Mouse (Mus musculus) liver, adult 2 months (tissue): Measurements from ENCODE around the gene Gm39566. TPM values are rescaled to one million over a fixed set of nuclear protein-coding genes. Genes with fewer than 3 reads are reported as not detected.

Experiments
- DNase-seq: peaks from one replicate; pipeline ENCODE4 v3.0.0-alpha.2; 2011; ENCODE audit warnings: low read depth, low spot score; ENCODE audit errors: extremely low read depth
- H3K27ac ChIP-seq: fragments of 200-500 bp; replicated peaks from 2 replicates; pipeline ENCODE4 v1.5.1; 2012; ENCODE audit warnings: low read depth, mild to moderate bottlenecking, control low read depth, inconsistent platforms, low read length; ENCODE audit not compliant: insufficient read depth
- H3K27me3 ChIP-seq: fragments of 200-500 bp; 2 replicates; pipeline ENCODE4 v1.6.1; 2012; ENCODE audit warnings: mild to moderate bottlenecking, moderate library complexity, low read length, inconsistent platforms; ENCODE audit not compliant: control insufficient read depth, insufficient read depth
- H3K36me3 ChIP-seq: fragments of 200-500 bp; 2 replicates; pipeline ENCODE4 v1.6.1; 2012; ENCODE audit warnings: low read length, inconsistent platforms; ENCODE audit not compliant: control insufficient read depth, insufficient read depth
- H3K4me1 ChIP-seq: fragments of 200-500 bp; 2 replicates; pipeline ENCODE4 v1.6.1; 2011; ENCODE audit warnings: low read length; ENCODE audit not compliant: control insufficient read depth, insufficient read depth
- H3K4me3 ChIP-seq: fragments of 200-500 bp; 2 replicates; pipeline ENCODE4 v1.5.1; 2011; ENCODE audit warnings: low read depth, mild to moderate bottlenecking, control low read depth, low read length, moderate library complexity; ENCODE audit not compliant: insufficient read depth
- H3K79me2 ChIP-seq: fragments of 200-500 bp; 2 replicates; pipeline ENCODE4 v1.6.1; 2012; ENCODE audit warnings: inconsistent platforms, mild to moderate bottlenecking, low read length, moderate library complexity; ENCODE audit not compliant: control insufficient read depth, insufficient read depth
- H3K9ac ChIP-seq: fragments of 200-500 bp; 2 replicates; pipeline ENCODE4 v1.6.1; 2012; ENCODE audit warnings: low read depth, mild to moderate bottlenecking, control low read depth, inconsistent platforms, low read length
- CTCF ChIP-seq: fragments of 200-500 bp; IDR thresholded peaks from 2 replicates; pipeline ENCODE4 v1.5.1; 2011; ENCODE audit warnings: low read depth, low read length, control low read depth
- POLR2A ChIP-seq: fragments of 200-500 bp; IDR thresholded peaks from 2 replicates; pipeline ENCODE4 v1.6.1; 2011; ENCODE audit warnings: low read length, control low read depth; ENCODE audit not compliant: insufficient read depth; ENCODE audit errors: extremely low read depth
- WGBS: fragments of 180-500 bp; shearing (Covaris S2); methylation state at CpG from one replicate; pipeline ENCODE4 v1.1.7; 2018; 5-methylcytosine and 5-hydroxymethylcytosine counted together
- polyA plus RNA-seq: library from polyadenylated mRNA; depleted of rRNA; stranded (reverse); fragments of >200 nt; gene quantifications from 2 replicates; pipeline ENCODE4 v1.2.3, GENCODE M21; 2012
- total RNA-seq: library from RNA; depleted of rRNA; stranded (reverse); fragments of >200 nt; gene quantifications from 2 replicates; pipeline ENCODE4 v1.2.3, GENCODE M21; 2014

Gm39566 gene
- total and polyA plus RNA-seq, 2 experiments: not detected

GRCm38 (mm10) chr11:69789431-69789830, 25.7 kb downstream of the Gm39566 start:
- Histone ChIP-seq H3K9ac (no peak overlapping the region), H3K79me2 (no peaks in the 10 kb centered on the region), H3K27me3 (no peaks in the 10 kb centered on the region), H3K4me1 (peaks cover 6% of the 10 kb centered on the region; the same call in 1 of the 2 replicates), H3K36me3 (no peaks in the 10 kb centered on the region), H3K27ac (peak overlapping the region; percentile 37; the same call in 1 of the 2 replicates), H3K4me3 (no peak overlapping the region)
- TF ChIP-seq POLR2A (no peak), CTCF (no peak)
- WGBS: 17% methylated on average over 5 of the region's 5 CpGs
- DNase-seq: peak; percentile 81

DNA sequence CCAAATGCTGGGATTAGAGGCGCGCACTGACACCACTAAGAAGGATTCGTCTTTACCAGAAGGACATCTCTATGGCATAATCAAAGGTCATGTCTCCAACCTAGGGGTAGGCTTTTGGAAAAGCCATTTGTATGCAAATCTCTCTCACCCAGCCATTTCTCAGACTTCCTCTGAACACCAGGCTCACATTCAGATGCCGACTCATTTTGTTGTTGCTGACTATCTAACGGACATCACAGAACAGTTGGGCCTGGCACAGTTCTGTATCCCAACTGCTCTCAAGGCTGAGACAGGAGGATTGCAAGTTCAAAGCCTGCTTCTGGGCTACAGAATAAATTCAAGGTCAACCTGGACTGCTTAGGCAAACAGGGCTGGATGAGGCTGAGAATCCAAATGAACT, 27.8 kb downstream of the Gm39566 start:
- WGBS: 94% methylated on average over 5 of the region's 5 CpGs
- no peaks in the 10 kb centered on the region for H3K79me2 ChIP-seq
- H3K27ac ChIP-seq: no peak overlapping the region
- no peaks in the 10 kb centered on the region for H3K36me3 ChIP-seq
- H3K27me3 ChIP-seq: no peaks in the 10 kb centered on the region
- H3K9ac ChIP-seq: no peak overlapping the region
- peaks cover 6% of the 10 kb centered on the region; the same call in 1 of the 2 replicates for H3K4me1 ChIP-seq
- no peak for DNase-seq
- no peak for TF ChIP-seq POLR2A
- no peak for TF ChIP-seq CTCF
- H3K4me3 ChIP-seq: no peak overlapping the region

GRCm38 (mm10) chr11:69784793-69785272, 30.3 kb downstream of the Gm39566 start:
- no peak overlapping the region for H3K27ac ChIP-seq
- DNase-seq: peak; percentile 53
- WGBS: 14% methylated on average over 15 of the region's 15 CpGs

GRCm38 (mm10) chr11:69781828-69782227, 33.3 kb downstream of the Gm39566 start:
- WGBS: 29% methylated on average over 4 of the region's 4 CpGs
- Histone ChIP-seq H3K27me3 (no peaks in the 10 kb centered on the region), H3K27ac (no peak overlapping the region)

More at GRCm38 (mm10) chr11:69784793-69785272, 30.3 kb downstream of the Gm39566 start:
- no peak for TF ChIP-seq POLR2A
- no peak for TF ChIP-seq CTCF
- no peaks in the 10 kb centered on the region for H3K27me3 ChIP-seq
- H3K4me3 ChIP-seq: peak overlapping the region; percentile 15; the same call in 1 of the 2 replicates
- H3K79me2 ChIP-seq: no peaks in the 10 kb centered on the region
- H3K4me1 ChIP-seq: peaks cover 6% of the 10 kb centered on the region; the same call in 1 of the 2 replicates
- H3K36me3 ChIP-seq: no peaks in the 10 kb centered on the region
- H3K9ac ChIP-seq: no peak overlapping the region

DNA sequence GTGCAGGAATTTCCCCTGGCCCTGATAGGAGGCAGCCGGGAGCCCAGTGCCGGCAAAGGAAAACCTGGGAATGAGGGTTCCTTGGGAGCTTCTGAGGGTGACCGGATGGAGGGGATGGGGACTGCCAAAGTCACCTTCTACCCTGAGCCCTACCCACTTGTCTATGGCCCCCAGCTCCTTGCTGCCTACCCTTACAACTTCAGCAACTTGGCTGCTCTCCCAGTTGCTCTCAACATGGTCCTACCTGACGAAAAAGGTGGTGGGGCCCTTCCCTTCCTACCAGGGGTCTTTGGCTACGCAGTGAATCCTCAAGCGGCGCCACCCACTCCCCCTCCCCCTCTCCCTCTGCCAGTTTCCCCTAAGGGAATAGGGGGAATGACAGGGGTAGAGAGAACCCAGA, 36.1 kb downstream of the Gm39566 start:
- Histone ChIP-seq H3K4me1 (no peaks in the 10 kb centered on the region; the same call in 1 of the 2 replicates), H3K27me3 (no peaks in the 10 kb centered on the region), H3K9ac (no peak overlapping the region), H3K36me3 (no peaks in the 10 kb centered on the region), H3K79me2 (0 out of 2 replicates have a peak, but pooled peaks cover 2% of the 10 kb centered on the region), H3K4me3 (no peak overlapping the region), H3K27ac (no peak overlapping the region)
- DNase-seq: no peak
- WGBS: 80% methylated on average over 7 of the region's 7 CpGs
- TF ChIP-seq POLR2A (no peak), CTCF (no peak)

More at GRCm38 (mm10) chr11:69781828-69782227, 33.3 kb downstream of the Gm39566 start:
- H3K4me3 ChIP-seq: no peak overlapping the region
- no peaks in the 10 kb centered on the region for H3K79me2 ChIP-seq
- peak; percentile 22 for DNase-seq
- H3K9ac ChIP-seq: no peak overlapping the region
- 0 out of 2 replicates have a peak, but pooled peaks cover 3% of the 10 kb centered on the region for H3K4me1 ChIP-seq
- TF ChIP-seq POLR2A: no peak
- no peak for TF ChIP-seq CTCF
- no peaks in the 10 kb centered on the region for H3K36me3 ChIP-seq
